Mouse (Mus musculus): ENCODE results near the gene Lifr. TPM values are rescaled to one million over a fixed set of nuclear protein-coding genes. Genes with fewer than 3 reads are reported as not detected.

The Lifr gene
- polyA plus RNA-seq, 1 experiment from 2014 or later = 17.5 TPM

- no peaks in the 10 kb centered on the region for H3K27me3 ChIP-seq (ENCODE audit: control insufficient read depth, insufficient read depth, low read length)
- H3K4me1 ChIP-seq (ENCODE audit: control insufficient read depth, insufficient read depth, low read length) = no peaks in the 10 kb centered on the region
- ATAC-seq (ENCODE audit: low FRiP score, low TSS enrichment) = no peak; the same call in 1 of the 2 replicates
- no peak overlapping the region for H3K4me2 ChIP-seq (ENCODE audit: low read length)
- no peak for DNase-seq
- no peak overlapping the region for H3K9ac ChIP-seq (replicated peaks; ENCODE audit: low read length)
- H3K4me3 ChIP-seq (replicated peaks; ENCODE audit: low read depth, low read length) = no peak overlapping the region
- WGBS = 34% methylated on average over 4 of the region's 4 CpGs
- H3K27ac ChIP-seq (replicated peaks; ENCODE audit: low read depth, low read length) = no peak overlapping the region
- H3K9me3 ChIP-seq (ENCODE audit: control insufficient read depth, low read length) = no peaks in the 10 kb centered on the region
- H3K36me3 ChIP-seq (ENCODE audit: control insufficient read depth, insufficient read depth, low read length) = no peaks in the 10 kb centered on the region
These were observed 28.3 kb upstream of the Lifr start for GRCm38 (mm10) chr15:7061995-7062697.

GRCm38 (mm10) chr15:7062698-7063009 is 27.8 kb upstream of the Lifr start:
- H3K27me3 ChIP-seq (ENCODE audit: control insufficient read depth, insufficient read depth, low read length) = no peaks in the 10 kb centered on the region
- no peak overlapping the region for H3K4me2 ChIP-seq (ENCODE audit: low read length)
- DNase-seq (no peak), ATAC-seq (ENCODE audit: low FRiP score, low TSS enrichment) (no peak)
- H3K4me3 ChIP-seq (replicated peaks; ENCODE audit: low read depth, low read length) = no peak overlapping the region
- H3K4me1 ChIP-seq (ENCODE audit: control insufficient read depth, insufficient read depth, low read length) = no peaks in the 10 kb centered on the region
- H3K9ac ChIP-seq (replicated peaks; ENCODE audit: low read length) = no peak overlapping the region
- 90% methylated on average over 1 of the region's 1 CpGs for WGBS
- no peaks in the 10 kb centered on the region for H3K36me3 ChIP-seq (ENCODE audit: control insufficient read depth, insufficient read depth, low read length)
- no peaks in the 10 kb centered on the region for H3K9me3 ChIP-seq (ENCODE audit: control insufficient read depth, low read length)
- no peak overlapping the region for H3K27ac ChIP-seq (replicated peaks; ENCODE audit: low read depth, low read length)

- WGBS = 69% methylated on average over 9 of the region's 9 CpGs
- Histone ChIP-seq H3K36me3 (ENCODE audit: control insufficient read depth, insufficient read depth, low read length) (no peaks in the 10 kb centered on the region), H3K4me2 (ENCODE audit: low read length) (no peak overlapping the region), H3K27ac (replicated peaks; ENCODE audit: low read depth, low read length) (no peak overlapping the region), H3K4me1 (ENCODE audit: control insufficient read depth, insufficient read depth, low read length) (no peaks in the 10 kb centered on the region), H3K4me3 (replicated peaks; ENCODE audit: low read depth, low read length) (no peak overlapping the region), H3K9me3 (ENCODE audit: control insufficient read depth, low read length) (no peaks in the 10 kb centered on the region), H3K27me3 (ENCODE audit: control insufficient read depth, insufficient read depth, low read length) (no peaks in the 10 kb centered on the region), H3K9ac (replicated peaks; ENCODE audit: low read length) (no peak overlapping the region)
- DNase-seq (no peak), ATAC-seq (ENCODE audit: low FRiP score, low TSS enrichment) (no peak)
These were observed 26.7 kb upstream of the Lifr start for GRCm38 (mm10) chr15:7063521-7064240.

GRCm38 (mm10) chr15:7064992-7065523 is 25.4 kb upstream of the Lifr start:
- 86% methylated on average over 14 of the region's 14 CpGs for WGBS
- H3K4me1 ChIP-seq (ENCODE audit: control insufficient read depth, insufficient read depth, low read length) = no peaks in the 10 kb centered on the region
- H3K36me3 ChIP-seq (ENCODE audit: control insufficient read depth, insufficient read depth, low read length) = no peaks in the 10 kb centered on the region
- H3K4me3 ChIP-seq (replicated peaks; ENCODE audit: low read depth, low read length) = no peak overlapping the region
- no peaks in the 10 kb centered on the region for H3K9me3 ChIP-seq (ENCODE audit: control insufficient read depth, low read length)
- H3K27ac ChIP-seq (replicated peaks; ENCODE audit: low read depth, low read length) = no peak overlapping the region
- ATAC-seq (ENCODE audit: low FRiP score, low TSS enrichment) (no peak), DNase-seq (no peak)
- no peak overlapping the region for H3K4me2 ChIP-seq (ENCODE audit: low read length)
- no peak overlapping the region for H3K9ac ChIP-seq (replicated peaks; ENCODE audit: low read length)
- H3K27me3 ChIP-seq (ENCODE audit: control insufficient read depth, insufficient read depth, low read length) = no peaks in the 10 kb centered on the region

- H3K27me3 ChIP-seq (ENCODE audit: control insufficient read depth, insufficient read depth, low read length) = no peaks in the 10 kb centered on the region
- no peaks in the 10 kb centered on the region for H3K36me3 ChIP-seq (ENCODE audit: control insufficient read depth, insufficient read depth, low read length)
- no peak overlapping the region for H3K9ac ChIP-seq (replicated peaks; ENCODE audit: low read length)
- H3K4me1 ChIP-seq (ENCODE audit: control insufficient read depth, insufficient read depth, low read length) = no peaks in the 10 kb centered on the region
- no peak overlapping the region for H3K4me2 ChIP-seq (ENCODE audit: low read length)
- no peak for DNase-seq
- 89% methylated on average over 5 of the region's 5 CpGs for WGBS
- H3K9me3 ChIP-seq (ENCODE audit: control insufficient read depth, low read length) = no peaks in the 10 kb centered on the region
- H3K4me3 ChIP-seq (replicated peaks; ENCODE audit: low read depth, low read length) = no peak overlapping the region
- no peak for ATAC-seq (ENCODE audit: low FRiP score, low TSS enrichment)
- no peak overlapping the region for H3K27ac ChIP-seq (replicated peaks; ENCODE audit: low read depth, low read length)
These were observed 24.8 kb upstream of the Lifr start for GRCm38 (mm10) chr15:7065624-7066023.

- Histone ChIP-seq H3K4me1 (ENCODE audit: control insufficient read depth, insufficient read depth, low read length) (no peaks in the 10 kb centered on the region), H3K9ac (replicated peaks; ENCODE audit: low read length) (no peak overlapping the region), H3K36me3 (ENCODE audit: control insufficient read depth, insufficient read depth, low read length) (no peaks in the 10 kb centered on the region), H3K27me3 (ENCODE audit: control insufficient read depth, insufficient read depth, low read length) (no peaks in the 10 kb centered on the region), H3K27ac (replicated peaks; ENCODE audit: low read depth, low read length) (no peak overlapping the region), H3K4me2 (ENCODE audit: low read length) (no peak overlapping the region), H3K4me3 (replicated peaks; ENCODE audit: low read depth, low read length) (no peak overlapping the region), H3K9me3 (ENCODE audit: control insufficient read depth, low read length) (no peaks in the 10 kb centered on the region)
- DNase-seq = no peak
- no peak for ATAC-seq (ENCODE audit: low FRiP score, low TSS enrichment)
- 93% methylated on average over 3 of the region's 3 CpGs for WGBS
These were observed 23.7 kb upstream of the Lifr start for GRCm38 (mm10) chr15:7066752-7067151.

GRCm38 (mm10) chr15:7069374-7069773 is 21.0 kb upstream of the Lifr start:
- ATAC-seq (ENCODE audit: low FRiP score, low TSS enrichment) = no peak
- DNase-seq = peak; percentile 30

GRCm38 (mm10) chr15:7070199-7070794 is 20.1 kb upstream of the Lifr start:
- no peak overlapping the region for H3K27ac ChIP-seq (replicated peaks; ENCODE audit: low read depth, low read length)
- no peak overlapping the region for H3K4me2 ChIP-seq (ENCODE audit: low read length)
- H3K36me3 ChIP-seq (ENCODE audit: control insufficient read depth, insufficient read depth, low read length) = no peaks in the 10 kb centered on the region
- H3K27me3 ChIP-seq (ENCODE audit: control insufficient read depth, insufficient read depth, low read length) = no peaks in the 10 kb centered on the region
- DNase-seq (no peak), ATAC-seq (ENCODE audit: low FRiP score, low TSS enrichment) (no peak)
- H3K4me1 ChIP-seq (ENCODE audit: control insufficient read depth, insufficient read depth, low read length) = no peaks in the 10 kb centered on the region
- 86% methylated on average over 6 of the region's 6 CpGs for WGBS
- no peak overlapping the region for H3K4me3 ChIP-seq (replicated peaks; ENCODE audit: low read depth, low read length)
- no peaks in the 10 kb centered on the region for H3K9me3 ChIP-seq (ENCODE audit: control insufficient read depth, low read length)
- H3K9ac ChIP-seq (replicated peaks; ENCODE audit: low read length) = no peak overlapping the region

More at GRCm38 (mm10) chr15:7069374-7069773, 21.0 kb upstream of the Lifr start:
- Histone ChIP-seq H3K9ac (replicated peaks; ENCODE audit: low read length) (no peak overlapping the region), H3K27me3 (ENCODE audit: control insufficient read depth, insufficient read depth, low read length) (no peaks in the 10 kb centered on the region), H3K9me3 (ENCODE audit: control insufficient read depth, low read length) (no peaks in the 10 kb centered on the region), H3K4me3 (replicated peaks; ENCODE audit: low read depth, low read length) (no peak overlapping the region), H3K27ac (replicated peaks; ENCODE audit: low read depth, low read length) (no peak overlapping the region), H3K36me3 (ENCODE audit: control insufficient read depth, insufficient read depth, low read length) (no peaks in the 10 kb centered on the region), H3K4me1 (ENCODE audit: control insufficient read depth, insufficient read depth, low read length) (no peaks in the 10 kb centered on the region), H3K4me2 (ENCODE audit: low read length) (no peak overlapping the region)
- WGBS = 56% methylated on average over 7 of the region's 7 CpGs
